Mouse (Mus musculus) liver, embryonic 14.5 days (tissue): ENCODE measurements around the gene Gins1.

Source experiments
- CTCF ChIP-seq: IDR thresholded peaks from 2 replicates; pipeline ENCODE4 v1.5.1; 2016; ENCODE audit warnings: antibody characterized with exemption, low read depth, control low read depth
- EP300 ChIP-seq: IDR thresholded peaks from 2 replicates; pipeline ENCODE4 v1.6.1; 2016; ENCODE audit warnings: antibody characterized with exemption, low read depth

DNA sequence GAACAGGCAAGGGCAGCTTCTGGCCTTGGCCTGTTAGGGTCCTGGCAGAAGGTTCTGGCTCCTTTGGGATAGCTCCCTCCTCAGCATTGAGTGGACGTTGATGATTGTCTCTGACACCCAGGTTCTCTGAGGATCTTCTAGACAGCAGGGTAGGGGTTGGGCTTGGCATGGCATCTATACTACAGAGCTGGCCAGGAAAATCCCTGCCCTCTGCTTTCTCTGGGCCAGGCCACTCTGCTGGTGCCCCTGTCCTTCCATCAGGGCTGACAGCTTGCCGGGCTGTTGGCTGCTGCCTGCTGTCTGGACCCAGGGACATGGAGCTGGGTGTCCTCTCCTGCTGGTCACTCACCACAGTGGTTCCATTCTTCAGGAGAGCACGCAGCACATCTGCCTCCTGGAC, 44.5 kb downstream of the Gins1 start:
- TF ChIP-seq CTCF = no peak
- no peak for TF ChIP-seq EP300
